Mouse (Mus musculus): Measurements from ENCODE around the gene Cdk18.

- TF ChIP-seq CTCF (IDR thresholded peaks at IDR 0.05; ENCODE audit: borderline replicate concordance, extremely low read depth, insufficient read depth, insufficient read length) (no peak), POLR2A (IDR thresholded peaks at IDR 0.05; ENCODE audit: borderline replicate concordance, extremely low read depth, insufficient read depth, insufficient read length, poor library complexity, severe bottlenecking) (no peak)
Observed at GRCm38 (mm10) chr1:132111411-132111810, 28.1 kb downstream of the Cdk18 start.
